Mouse (Mus musculus): Measurements from ENCODE around the gene Tet3. TPM values are rescaled to one million over a fixed set of nuclear protein-coding genes. Genes with fewer than 3 reads are reported as not detected.

The Tet3 gene
- polyA plus RNA-seq, 1 experiment from 2014 or later = 30.5 TPM

- no peak for ATAC-seq
- Histone ChIP-seq H3K4me1 (ENCODE audit: insufficient read depth, low read depth, low read length) (0 out of 2 replicates have a peak, but pooled peaks cover 3% of the 10 kb centered on the region), H3K4me2 (replicated peaks; ENCODE audit: low read depth, low read length) (no peak overlapping the region), H3K27ac (ENCODE audit: low read length) (peak overlapping the region; percentile 32; the same call in 1 of the 2 replicates), H3K9me3 (ENCODE audit: low read length) (no peaks in the 10 kb centered on the region), H3K27me3 (replicated peaks; ENCODE audit: insufficient read depth, low read length) (no peaks in the 10 kb centered on the region), H3K36me3 (ENCODE audit: insufficient read depth, low read length) (no peaks in the 10 kb centered on the region), H3K9ac (replicated peaks; ENCODE audit: low read depth) (no peak overlapping the region), H3K4me3 (ENCODE audit: low read depth, low read length) (no peak overlapping the region)
- DNase-seq (ENCODE audit: low spot score) = no peak
- no peak for TF ChIP-seq CTCF (IDR thresholded peaks at IDR 0.05)
- TF ChIP-seq EP300 (IDR thresholded peaks at IDR 0.05) = no peak
- 64% methylated on average over 9 of the region's 9 CpGs for WGBS
Observed at GRCm38 (mm10) chr6:83501524-83502310, 42.8 kb upstream of the Tet3 start.

DNA sequence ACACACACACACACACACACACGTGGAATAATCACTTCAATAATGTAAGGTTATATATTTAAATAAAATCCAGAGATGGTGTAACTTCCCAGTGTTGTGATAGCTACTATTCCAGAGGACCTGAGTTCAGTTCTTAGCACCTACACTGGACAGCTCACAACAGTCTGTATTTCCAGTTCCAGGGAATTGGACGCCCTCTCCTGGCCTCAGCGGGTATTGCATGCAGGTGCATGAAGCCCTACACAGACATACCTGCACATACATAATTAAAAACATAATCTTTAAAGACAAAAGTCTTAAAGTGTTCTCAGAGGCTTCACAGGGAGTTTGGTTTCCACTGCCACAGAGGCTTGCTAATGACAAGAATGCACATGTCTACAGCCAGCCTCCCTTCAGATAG lies 41.6 kb upstream of the Tet3 start:
- Histone ChIP-seq H3K4me1 (ENCODE audit: insufficient read depth, low read depth, low read length) (0 out of 2 replicates have a peak, but pooled peaks cover 5% of the 10 kb centered on the region), H3K9me3 (ENCODE audit: low read length) (no peaks in the 10 kb centered on the region), H3K27ac (ENCODE audit: low read length) (no peak overlapping the region), H3K27me3 (replicated peaks; ENCODE audit: insufficient read depth, low read length) (no peaks in the 10 kb centered on the region), H3K4me2 (replicated peaks; ENCODE audit: low read depth, low read length) (no peak overlapping the region), H3K9ac (replicated peaks; ENCODE audit: low read depth) (no peak overlapping the region), H3K36me3 (ENCODE audit: insufficient read depth, low read length) (no peaks in the 10 kb centered on the region), H3K4me3 (ENCODE audit: low read depth, low read length) (no peak overlapping the region)
- TF ChIP-seq CTCF (IDR thresholded peaks at IDR 0.05) = peak; percentile 58
- TF ChIP-seq EP300 (IDR thresholded peaks at IDR 0.05) = no peak
- ATAC-seq (no peak), DNase-seq (ENCODE audit: low spot score) (no peak)
- WGBS = 72% methylated on average over 3 of the region's 3 CpGs

DNA sequence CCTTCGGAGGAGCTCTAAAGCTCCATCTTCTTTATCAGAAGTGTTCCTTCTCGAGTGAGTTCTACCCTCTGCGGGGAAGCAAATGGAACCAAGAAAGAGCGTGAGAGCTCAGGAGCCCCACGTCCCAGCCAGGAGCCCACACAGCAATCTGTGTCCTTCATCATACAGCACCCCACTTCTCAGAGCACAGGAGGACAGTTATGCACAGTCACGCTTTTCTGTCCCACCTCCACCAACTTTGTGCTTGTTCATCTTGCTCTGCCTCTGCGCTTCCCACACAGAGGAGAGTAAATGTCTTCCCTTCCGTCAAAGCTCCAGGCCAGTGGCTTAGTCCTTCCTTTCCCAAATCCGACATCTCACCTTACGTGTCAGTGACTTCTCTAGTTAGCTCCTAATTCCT lies 40.2 kb upstream of the Tet3 start:
- H3K27me3 ChIP-seq (replicated peaks; ENCODE audit: insufficient read depth, low read length) = no peaks in the 10 kb centered on the region
- TF ChIP-seq CTCF (IDR thresholded peaks at IDR 0.05) = no peak
- no peak for TF ChIP-seq EP300 (IDR thresholded peaks at IDR 0.05)
- ATAC-seq (no peak), DNase-seq (ENCODE audit: low spot score) (no peak)
- H3K27ac ChIP-seq (ENCODE audit: low read length) = no peak overlapping the region
- H3K4me2 ChIP-seq (replicated peaks; ENCODE audit: low read depth, low read length) = no peak overlapping the region
- H3K9ac ChIP-seq (replicated peaks; ENCODE audit: low read depth) = no peak overlapping the region
- H3K36me3 ChIP-seq (ENCODE audit: insufficient read depth, low read length) = 0 out of 2 replicates have a peak, but pooled peaks cover under 1% of the 10 kb centered on the region
- H3K4me1 ChIP-seq (ENCODE audit: insufficient read depth, low read depth, low read length) = 0 out of 2 replicates have a peak, but pooled peaks cover 5% of the 10 kb centered on the region
- H3K4me3 ChIP-seq (ENCODE audit: low read depth, low read length) = no peak overlapping the region
- WGBS = 92% methylated on average over 10 of the region's 10 CpGs
- no peaks in the 10 kb centered on the region for H3K9me3 ChIP-seq (ENCODE audit: low read length)

- Histone ChIP-seq H3K4me2 (replicated peaks; ENCODE audit: low read depth, low read length) (no peak overlapping the region), H3K4me1 (ENCODE audit: insufficient read depth, low read depth, low read length) (0 out of 2 replicates have a peak, but pooled peaks cover 5% of the 10 kb centered on the region), H3K4me3 (ENCODE audit: low read depth, low read length) (no peak overlapping the region), H3K9ac (replicated peaks; ENCODE audit: low read depth) (no peak overlapping the region), H3K27me3 (replicated peaks; ENCODE audit: insufficient read depth, low read length) (no peaks in the 10 kb centered on the region), H3K9me3 (ENCODE audit: low read length) (no peaks in the 10 kb centered on the region), H3K27ac (ENCODE audit: low read length) (no peak overlapping the region), H3K36me3 (ENCODE audit: insufficient read depth, low read length) (peaks cover 8% of the 10 kb centered on the region; the same call in 1 of the 2 replicates)
- DNase-seq (ENCODE audit: low spot score) = peak; percentile 47
- ATAC-seq = peak; percentile 54
- WGBS = 64% methylated on average over 22 of the region's 22 CpGs
- TF ChIP-seq CTCF (IDR thresholded peaks at IDR 0.05) (no peak), EP300 (IDR thresholded peaks at IDR 0.05) (no peak)
Observed at GRCm38 (mm10) chr6:83496753-83497710, 38.1 kb upstream of the Tet3 start.

DNA sequence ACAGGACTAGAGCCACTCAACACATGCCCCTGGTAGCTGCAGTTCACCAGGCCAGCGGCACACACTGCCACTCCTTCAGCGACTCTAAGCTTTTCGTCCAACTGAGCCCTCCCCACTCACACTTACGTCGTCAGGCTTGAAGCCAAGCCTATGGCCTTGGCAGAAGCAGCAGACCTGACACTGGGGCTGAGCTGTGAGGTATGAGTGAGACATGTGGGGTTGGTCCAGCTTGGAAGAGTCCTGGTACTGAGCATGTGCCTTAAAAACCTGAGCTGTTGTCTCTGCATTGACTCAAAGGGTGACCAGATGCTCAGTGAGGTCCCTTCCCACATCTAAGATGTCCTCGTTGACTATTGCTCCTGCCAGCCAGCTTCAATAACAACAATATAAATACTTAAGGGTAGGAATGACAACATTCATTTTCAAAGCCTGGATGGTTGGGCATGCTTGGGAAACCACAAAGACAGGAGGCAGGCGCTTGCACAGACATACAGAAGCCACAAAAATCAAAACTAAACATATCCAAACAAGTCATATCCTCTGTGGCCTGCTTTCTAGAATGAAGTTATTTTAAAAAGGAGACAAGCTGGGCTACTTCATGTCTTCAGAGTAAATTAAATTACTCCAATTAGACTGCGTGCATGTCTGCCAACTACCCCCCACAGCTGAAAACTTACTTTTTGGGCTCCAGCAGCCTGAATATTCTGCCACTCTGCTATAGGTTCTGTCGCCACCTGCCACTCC lies 37.3 kb upstream of the Tet3 start:
- no peak overlapping the region for H3K9ac ChIP-seq (replicated peaks; ENCODE audit: low read depth)
- H3K4me1 ChIP-seq (ENCODE audit: insufficient read depth, low read depth, low read length) = 0 out of 2 replicates have a peak, but pooled peaks cover 5% of the 10 kb centered on the region
- no peaks in the 10 kb centered on the region for H3K9me3 ChIP-seq (ENCODE audit: low read length)
- TF ChIP-seq EP300 (IDR thresholded peaks at IDR 0.05) (no peak), CTCF (IDR thresholded peaks at IDR 0.05) (no peak)
- no peak overlapping the region for H3K4me2 ChIP-seq (replicated peaks; ENCODE audit: low read depth, low read length)
- ATAC-seq (peak; percentile 89), DNase-seq (ENCODE audit: low spot score) (peak; percentile 75)
- peak overlapping the region; percentile 0; the same call in 1 of the 2 replicates for H3K27ac ChIP-seq (ENCODE audit: low read length)
- no peak overlapping the region for H3K4me3 ChIP-seq (ENCODE audit: low read depth, low read length)
- H3K27me3 ChIP-seq (replicated peaks; ENCODE audit: insufficient read depth, low read length) = no peaks in the 10 kb centered on the region
- peaks cover 8% of the 10 kb centered on the region; the same call in 1 of the 2 replicates for H3K36me3 ChIP-seq (ENCODE audit: insufficient read depth, low read length)
- WGBS = 63% methylated on average over 9 of the region's 9 CpGs
